Mouse (Mus musculus) embryonic fibroblast, embryonic 13.5 days (primary cell): ENCODE data around the gene Rapgef4.

ENCODE experiments used
- CTCF ChIP-seq: IDR thresholded peaks from 2 replicates; pipeline ENCODE4 v1.5.1; 2011; ENCODE audit warnings: mild to moderate bottlenecking, control low read depth, low read length, moderate library complexity, borderline replicate concordance; ENCODE audit not compliant: insufficient read depth
- POLR2A ChIP-seq: IDR thresholded peaks from 2 replicates; pipeline ENCODE4 v1.6.1; 2011; ENCODE audit warnings: low read depth, mild to moderate bottlenecking, control low read depth, low read length, moderate library complexity

- no peak for TF ChIP-seq CTCF
- TF ChIP-seq POLR2A, result no peak
Measured at GRCm38 (mm10) chr2:72227416-72227815, 246.4 kb downstream of the Rapgef4 start.
